Mouse (Mus musculus) left cerebral cortex, postnatal 10 days (tissue): ENCODE results near the gene Repin1. TPM values are rescaled to one million over a fixed set of nuclear protein-coding genes. Genes with fewer than 3 reads are reported as not detected.

Experiments used
- DNase-seq, 2 experiments: peaks; one replicate each; pipeline ENCODE4 v3.0.0; 2021 to 2022; ENCODE audit warnings: low spot score in 2 of 2, mixed read lengths in 1 of 2; ENCODE audit errors: extremely low spot score in 1 of 2
- intact Hi-C: fragments of 180-260 bp; cut with DNase I; formaldehyde crosslinking; loops from one replicate; pipeline ENCODE4 v1.15.1; 2025
- total RNA-seq, 2 experiments: library from RNA; stranded (reverse); gene quantifications; 2 replicates each; pipeline ENCODE4 v1.2.3; 2021

The Repin1 gene
- total RNA-seq, 2 experiments from 2014 or later, result 28.0 to 29.5 TPM

DNA sequence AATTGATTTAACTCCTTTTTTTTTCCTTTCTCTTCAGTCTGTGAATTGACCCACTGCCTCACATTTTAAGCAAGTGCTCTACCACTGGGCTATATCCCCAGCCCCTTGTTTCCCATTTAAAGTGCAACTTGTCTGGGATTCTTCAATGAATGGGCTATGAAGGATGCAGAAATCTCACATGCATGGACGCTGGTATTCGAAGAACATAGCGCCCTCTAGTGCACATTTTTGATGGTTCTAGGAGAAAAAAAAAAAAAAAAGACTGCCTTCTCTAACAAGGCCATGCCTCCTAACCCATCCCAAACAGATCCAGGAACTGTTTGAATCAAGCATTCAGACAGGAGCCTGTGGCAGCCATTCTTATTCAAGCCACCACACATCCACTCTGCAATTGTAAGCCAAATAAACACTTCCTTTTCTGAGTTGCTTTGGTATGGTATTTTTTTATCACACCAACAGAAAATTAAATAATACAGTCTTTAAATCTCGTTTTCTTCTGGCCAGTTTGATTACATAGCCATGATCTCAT lies 49.1 kb downstream of the Repin1 start:
- DNase-seq, result peak in 1 of 2 experiments; percentile 51
- intact Hi-C loops, result no loop called here

GRCm38 (mm10) chr6:48645660-48646308 lies 52.1 kb downstream of the Repin1 start:
- intact Hi-C loops, result loop anchor here (2.0 to 5.0 kb wide), 2 partner anchors 127 to 312 kb away; no protein-coding TSS in a partner anchor
- peak; percentile 59 to 73 for DNase-seq

DNA sequence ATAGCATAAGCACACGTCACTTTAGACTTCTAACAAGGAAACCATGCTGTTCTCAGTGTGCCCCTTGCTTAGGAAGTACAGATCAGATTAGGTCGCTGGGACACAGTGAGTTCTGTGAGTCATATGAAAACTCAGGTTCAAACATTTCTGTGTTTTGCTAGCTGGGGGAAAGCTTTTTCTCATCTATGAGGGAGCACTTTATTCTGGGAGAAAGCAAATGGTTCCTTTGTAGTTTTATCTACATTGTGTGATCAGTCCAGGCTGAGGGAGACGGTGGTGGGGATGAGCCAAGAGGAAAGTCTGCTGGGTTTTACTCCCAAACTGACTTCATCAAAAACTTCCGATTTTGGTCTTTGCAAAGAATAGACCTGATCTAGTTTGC lies 52.6 kb downstream of the Repin1 start:
- intact Hi-C loops, result loop anchor here (5.0 kb wide), 1 partner anchor 311 kb away; no protein-coding TSS in a partner anchor
- no peak for DNase-seq

GRCm38 (mm10) chr6:48646995-48647394 lies 53.3 kb downstream of the Repin1 start, which contains the start of gene Gimap8:
Gimap8 (plus strand) TSS chr6:48647234.
- DNase-seq, result peak in 1 of 2 experiments; percentile 71
- intact Hi-C loops, result loop anchor here (5.0 kb wide), 1 partner anchor 310 kb away; no protein-coding TSS in a partner anchor

- no peak for DNase-seq
- intact Hi-C loops, result loop anchor here (5.0 kb wide), 1 partner anchor 310 kb away; no protein-coding TSS in a partner anchor
Observed at GRCm38 (mm10) chr6:48647611-48648010, 53.9 kb downstream of the Repin1 start.

Other genes with a start within 250 kb of the Repin1 start
- 10 to 100 TPM; 50.3 to 53.0 TPM for gene Krba1, start 198.3 kb upstream of the Repin1 start, total RNA-seq
- 10 to 100 TPM; 20.8 to 21.0 TPM for gene Zfp467, start 148.1 kb upstream of the Repin1 start, total RNA-seq
- gene Sspo, start 145.7 kb upstream of the Repin1 start, total RNA-seq, result 1 to 10 TPM in 1 of 2 experiments, under 1 TPM in 1; 0.36 to 1.5 TPM
- gene Atp6v0e2, start 56.3 kb upstream of the Repin1 start, total RNA-seq, result 100 to 1,000 TPM; 485 to 501 TPM
- gene Lrrc61, start 39.1 kb upstream of the Repin1 start, total RNA-seq, result 10 to 100 TPM; 28.9 to 31.6 TPM
- 1 to 10 TPM; 6.2 to 7.0 TPM for gene Rarres2, start 21.1 kb upstream of the Repin1 start, total RNA-seq
- gene Gm45021, start 4.3 kb upstream of the Repin1 start, total RNA-seq, result not detected
- gene Gm44965, start 58 bp downstream of the Repin1 start, total RNA-seq, result not detected
- gene Zfp775, start 8.2 kb downstream of the Repin1 start, total RNA-seq, result 1 to 10 TPM; 5.8 to 6.8 TPM
- 10 to 100 TPM; 17.1 to 17.3 TPM for gene AI854703, start 32.9 kb downstream of the Repin1 start, total RNA-seq
- gene Gimap8, start 53.4 kb downstream of the Repin1 start, total RNA-seq, result 1 to 10 TPM; 1.3 to 1.8 TPM
- gene Gimap9, start 82.2 kb downstream of the Repin1 start, total RNA-seq, result 1 to 10 TPM; 1.2 to 1.4 TPM
- under 1 TPM; 0.55 to 0.66 TPM for gene Gimap4, start 90.7 kb downstream of the Repin1 start, total RNA-seq
- 1 to 10 TPM; 6.5 to 7.0 TPM for gene Gimap6, start 114.3 kb downstream of the Repin1 start, total RNA-seq
- not detected for gene Gm28053, start 124.7 kb downstream of the Repin1 start, total RNA-seq
- not detected for gene Gimap7, start 124.7 kb downstream of the Repin1 start, total RNA-seq
- gene Gimap1, start 145.2 kb downstream of the Repin1 start, total RNA-seq, result 1 to 10 TPM; 3.1 to 3.4 TPM
- 1 to 10 TPM; 1.2 to 1.6 TPM for gene Gimap5, start 152.3 kb downstream of the Repin1 start, total RNA-seq
- gene Gimap3, start 177.0 kb downstream of the Repin1 start, total RNA-seq, result not detected
- 10 to 100 TPM; 15.6 to 18.6 TPM for gene Tmem176a, start 247.0 kb downstream of the Repin1 start, total RNA-seq
- 10 to 100 TPM; 38.2 to 42.5 TPM for gene Tmem176b, start 247.6 kb downstream of the Repin1 start, total RNA-seq